Mouse (Mus musculus) layer of hippocampus, adult 9-10 months (tissue): ENCODE results near the gene Pip5k1b.

ENCODE experiments used
- DNase-seq: peaks from one replicate; pipeline ENCODE4 v3.0.0; 2022; ENCODE audit warnings: low spot score

The Pip5k1b gene

GRCm38 (mm10) chr19:24259390-24260351 lies 296.0 kb downstream of the Pip5k1b start:
- DNase-seq: no peak

GRCm38 (mm10) chr19:24258368-24258767 lies 297.3 kb downstream of the Pip5k1b start:
- no peak for DNase-seq

GRCm38 (mm10) chr19:24257962-24258361 lies 297.7 kb downstream of the Pip5k1b start:
- DNase-seq: no peak

GRCm38 (mm10) chr19:24253657-24254260 lies 301.9 kb downstream of the Pip5k1b start:
- no peak for DNase-seq

- no peak for DNase-seq
These were observed 303.8 kb downstream of the Pip5k1b start for GRCm38 (mm10) chr19:24251869-24252268.
